Mouse (Mus musculus): ENCODE measurements around the gene Hmg20b. TPM values are rescaled to one million over a fixed set of nuclear protein-coding genes. Genes with fewer than 3 reads are reported as not detected.

Gene Hmg20b
- polyA plus RNA-seq, 1 experiment from 2014 or later: 99.8 TPM

DNA sequence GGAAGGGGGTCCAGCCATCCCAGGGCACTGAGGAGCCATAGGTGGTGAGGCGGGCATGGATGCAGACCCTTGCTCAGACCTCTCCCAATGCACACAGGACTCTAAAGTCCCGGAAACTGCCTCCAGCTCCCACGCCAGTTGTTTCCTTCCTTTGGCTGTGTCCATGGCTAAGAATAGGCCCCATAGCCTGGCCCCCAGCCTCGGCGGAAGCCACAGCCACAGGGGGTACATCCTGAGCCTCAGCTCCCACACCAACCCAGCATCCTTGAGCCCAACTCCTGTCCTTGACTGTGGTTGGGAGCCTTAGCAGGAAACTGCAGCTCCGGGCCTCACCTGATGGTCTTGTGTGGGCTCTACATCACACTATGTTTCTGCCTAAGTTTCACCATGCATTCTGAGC is 23.4 kb downstream of the Hmg20b start:
- peak overlapping the region; percentile 36 for H3K27ac ChIP-seq (ENCODE audit: low read depth, low read length)
- WGBS: 69% methylated on average over 6 of the region's 6 CpGs

DNA sequence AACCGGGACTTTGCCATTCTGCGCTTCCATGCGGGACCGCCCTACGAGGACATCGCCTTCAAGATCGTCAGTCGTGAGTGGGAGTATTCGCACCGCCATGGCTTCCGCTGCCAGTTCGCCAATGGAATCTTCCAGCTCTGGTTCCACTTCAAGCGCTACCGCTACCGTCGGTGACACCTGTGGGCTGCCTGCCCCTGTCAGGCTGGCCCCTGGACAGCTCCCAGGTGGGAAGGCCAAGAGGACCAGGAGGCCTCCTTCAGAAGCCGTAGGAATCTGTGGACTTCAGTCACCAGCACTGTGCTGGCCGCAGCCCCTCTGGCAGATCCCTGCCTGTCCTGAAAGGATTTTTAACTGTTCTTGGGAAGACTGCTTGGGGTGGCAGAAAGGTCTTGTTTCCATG is 24.5 kb downstream of the Hmg20b start:
- H3K4me2 ChIP-seq (replicated peaks; ENCODE audit: low read depth): no peak overlapping the region
- H3K27me3 ChIP-seq (replicated peaks; ENCODE audit: control insufficient read depth, insufficient read depth, low read length): no peaks in the 10 kb centered on the region
- no peak overlapping the region for H3K27ac ChIP-seq (ENCODE audit: low read depth, low read length)
- H3K36me3 ChIP-seq (ENCODE audit: control insufficient read depth, insufficient read depth): peaks cover 50% of the 10 kb centered on the region
- peaks cover 17% of the 10 kb centered on the region; the same call in 1 of the 2 replicates for H3K4me1 ChIP-seq (replicated peaks; ENCODE audit: control insufficient read depth, insufficient read depth, low read length)
- TF ChIP-seq CTCF (IDR thresholded peaks at IDR 0.05; ENCODE audit: low read depth): no peak
- ATAC-seq: no peak
- H3K9me3 ChIP-seq (ENCODE audit: control insufficient read depth): no peaks in the 10 kb centered on the region
- WGBS: 89% methylated on average over 18 of the region's 18 CpGs
- no peak overlapping the region for H3K4me3 ChIP-seq (ENCODE audit: low read depth, low read length)
- no peak overlapping the region for H3K9ac ChIP-seq (ENCODE audit: low read depth, low read length)

More for the DNA sequence above, 23.4 kb downstream of the Hmg20b start:
- Histone ChIP-seq H3K4me1 (replicated peaks; ENCODE audit: control insufficient read depth, insufficient read depth, low read length) (peaks cover 15% of the 10 kb centered on the region; the same call in 1 of the 2 replicates), H3K9ac (ENCODE audit: low read depth, low read length) (no peak overlapping the region), H3K4me3 (ENCODE audit: low read depth, low read length) (no peak overlapping the region), H3K36me3 (ENCODE audit: control insufficient read depth, insufficient read depth) (peaks cover 50% of the 10 kb centered on the region), H3K27me3 (replicated peaks; ENCODE audit: control insufficient read depth, insufficient read depth, low read length) (no peaks in the 10 kb centered on the region), H3K4me2 (replicated peaks; ENCODE audit: low read depth) (no peak overlapping the region), H3K9me3 (ENCODE audit: control insufficient read depth) (no peaks in the 10 kb centered on the region)
- no peak for TF ChIP-seq CTCF (IDR thresholded peaks at IDR 0.05; ENCODE audit: low read depth)
- ATAC-seq: no peak

DNA sequence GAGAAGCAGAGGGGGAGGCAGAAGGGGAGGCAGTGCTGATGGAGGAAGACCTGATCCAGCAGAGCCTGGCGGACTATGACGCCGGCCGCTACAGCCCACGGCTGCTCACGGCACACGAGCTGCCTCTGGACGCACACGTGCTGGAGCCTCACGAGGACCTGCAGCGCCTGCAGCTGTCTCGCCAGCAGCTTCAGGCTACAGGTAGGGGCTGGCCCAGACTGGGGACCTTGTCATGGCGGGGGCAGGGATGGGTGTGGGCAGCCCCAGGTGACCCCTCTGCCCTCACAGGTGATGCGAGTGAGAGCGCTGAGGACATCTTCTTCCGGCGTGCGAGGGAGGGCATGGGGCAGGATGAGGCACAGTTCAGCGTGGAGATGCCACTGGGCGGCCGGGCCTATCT is 25.1 kb downstream of the Hmg20b start:
- 93% methylated on average over 21 of the region's 21 CpGs for whole genome bisulfite sequencing
- no peaks in the 10 kb centered on the region for H3K9me3 ChIP-seq (ENCODE audit: control insufficient read depth)
- no peaks in the 10 kb centered on the region for H3K27me3 ChIP-seq (replicated peaks; ENCODE audit: control insufficient read depth, insufficient read depth, low read length)
- no peak overlapping the region for H3K4me2 ChIP-seq (replicated peaks; ENCODE audit: low read depth)
- H3K36me3 ChIP-seq (ENCODE audit: control insufficient read depth, insufficient read depth): peaks cover 50% of the 10 kb centered on the region
- H3K27ac ChIP-seq (ENCODE audit: low read depth, low read length): no peak overlapping the region
- no peak overlapping the region for H3K9ac ChIP-seq (ENCODE audit: low read depth, low read length)
- no peak overlapping the region for H3K4me3 ChIP-seq (ENCODE audit: low read depth, low read length)
- peaks cover 13% of the 10 kb centered on the region; the same call in 1 of the 2 replicates for H3K4me1 ChIP-seq (replicated peaks; ENCODE audit: control insufficient read depth, insufficient read depth, low read length)
- TF ChIP-seq CTCF (IDR thresholded peaks at IDR 0.05; ENCODE audit: low read depth): no peak
- ATAC-seq: no peak

- Histone ChIP-seq H3K9me3 (ENCODE audit: control insufficient read depth) (no peaks in the 10 kb centered on the region), H3K4me2 (replicated peaks; ENCODE audit: low read depth) (no peak overlapping the region), H3K27ac (ENCODE audit: low read depth, low read length) (no peak overlapping the region), H3K9ac (ENCODE audit: low read depth, low read length) (no peak overlapping the region), H3K27me3 (replicated peaks; ENCODE audit: control insufficient read depth, insufficient read depth, low read length) (no peaks in the 10 kb centered on the region), H3K4me3 (ENCODE audit: low read depth, low read length) (no peak overlapping the region), H3K4me1 (replicated peaks; ENCODE audit: control insufficient read depth, insufficient read depth, low read length) (peaks cover 9% of the 10 kb centered on the region; the same call in 1 of the 2 replicates), H3K36me3 (ENCODE audit: control insufficient read depth, insufficient read depth) (peaks cover 50% of the 10 kb centered on the region)
- 91% methylated on average over 18 of the region's 18 CpGs for WGBS
- ATAC-seq: no peak
- TF ChIP-seq CTCF (IDR thresholded peaks at IDR 0.05; ENCODE audit: low read depth): no peak
Measured at GRCm38 (mm10) chr10:81323791-81324530, 26.3 kb downstream of the Hmg20b start.

DNA sequence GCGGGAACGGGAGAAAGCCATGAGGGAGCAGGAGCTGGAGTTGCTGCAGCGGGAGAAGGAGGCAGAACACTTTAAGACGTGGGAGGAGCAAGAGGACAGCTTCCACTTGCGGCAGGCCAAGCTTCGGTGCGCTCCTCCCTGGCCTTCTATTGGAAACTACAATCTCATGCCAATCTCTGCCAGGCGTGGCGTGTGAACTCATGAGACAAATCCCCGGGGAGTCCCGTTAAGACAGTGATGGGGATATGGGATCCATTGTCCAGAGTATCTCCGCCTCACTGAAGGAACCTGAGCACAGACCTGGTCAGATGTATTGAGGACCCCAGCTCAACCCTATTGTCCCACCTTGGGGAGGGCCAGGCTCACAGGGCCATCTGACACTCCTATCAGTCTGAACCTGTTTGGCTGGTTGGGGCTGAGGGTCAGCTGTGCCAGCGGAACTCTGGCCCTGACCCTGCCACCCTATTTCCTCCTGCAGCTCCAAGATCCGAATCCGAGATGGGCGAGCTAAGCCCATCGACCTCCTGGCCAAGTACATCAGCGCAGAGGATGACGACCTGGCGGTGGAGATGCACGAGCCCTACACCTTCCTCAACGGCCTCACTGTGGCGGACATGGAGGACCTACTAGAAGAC is 27.0 kb downstream of the Hmg20b start:
- Histone ChIP-seq H3K9ac (ENCODE audit: low read depth, low read length) (no peak overlapping the region), H3K27me3 (replicated peaks; ENCODE audit: control insufficient read depth, insufficient read depth, low read length) (no peaks in the 10 kb centered on the region), H3K4me2 (replicated peaks; ENCODE audit: low read depth) (no peak overlapping the region), H3K4me1 (replicated peaks; ENCODE audit: control insufficient read depth, insufficient read depth, low read length) (peaks cover 7% of the 10 kb centered on the region; the same call in 1 of the 2 replicates), H3K9me3 (ENCODE audit: control insufficient read depth) (no peaks in the 10 kb centered on the region), H3K27ac (ENCODE audit: low read depth, low read length) (no peak overlapping the region; the same call in 1 of the 2 replicates), H3K4me3 (ENCODE audit: low read depth, low read length) (no peak overlapping the region), H3K36me3 (ENCODE audit: control insufficient read depth, insufficient read depth) (peaks cover 51% of the 10 kb centered on the region)
- 88% methylated on average over 23 of the region's 23 CpGs for WGBS
- no peak for ATAC-seq
- no peak for TF ChIP-seq CTCF (IDR thresholded peaks at IDR 0.05; ENCODE audit: low read depth)

DNA sequence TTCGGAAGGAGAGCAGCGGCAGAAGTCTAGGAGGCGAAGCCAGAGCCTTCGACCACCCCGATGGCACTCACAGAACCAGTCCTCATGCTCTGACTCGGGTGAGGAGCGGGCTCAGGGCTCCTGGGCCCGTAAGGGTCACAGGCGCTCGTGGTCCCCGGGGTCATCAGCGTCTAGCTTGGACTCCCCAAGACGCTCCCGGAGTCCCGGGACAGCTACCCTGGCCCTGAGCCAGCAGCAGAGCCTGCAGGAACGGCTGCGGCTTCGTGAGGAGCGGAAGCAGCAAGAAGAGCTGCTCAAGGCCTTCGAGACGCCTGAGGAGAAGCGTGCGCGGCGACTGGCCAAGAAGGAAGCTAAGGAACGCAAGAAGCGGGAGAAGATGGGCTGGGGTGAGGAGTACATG is 27.8 kb downstream of the Hmg20b start:
- no peak overlapping the region for H3K9ac ChIP-seq (ENCODE audit: low read depth, low read length)
- peak overlapping the region; percentile 72; the same call in 1 of the 2 replicates for H3K4me2 ChIP-seq (replicated peaks; ENCODE audit: low read depth)
- ATAC-seq: no peak
- peaks cover 56% of the 10 kb centered on the region for H3K36me3 ChIP-seq (ENCODE audit: control insufficient read depth, insufficient read depth)
- no peak overlapping the region for H3K27ac ChIP-seq (ENCODE audit: low read depth, low read length)
- no peak overlapping the region for H3K4me3 ChIP-seq (ENCODE audit: low read depth, low read length)
- peaks cover 6% of the 10 kb centered on the region; the same call in 1 of the 2 replicates for H3K4me1 ChIP-seq (replicated peaks; ENCODE audit: control insufficient read depth, insufficient read depth, low read length)
- 94% methylated on average over 27 of the region's 27 CpGs for WGBS
- H3K27me3 ChIP-seq (replicated peaks; ENCODE audit: control insufficient read depth, insufficient read depth, low read length): no peaks in the 10 kb centered on the region
- TF ChIP-seq CTCF (IDR thresholded peaks at IDR 0.05; ENCODE audit: low read depth): no peak
- H3K9me3 ChIP-seq (ENCODE audit: control insufficient read depth): no peaks in the 10 kb centered on the region
